Mouse (Mus musculus) E14TG2a.4 (cell line): ENCODE data around the gene Slc25a47.
"Not testable (repeated sequence)": the region's sequence is repeated elsewhere in the genome, so short reads cannot be mapped to it uniquely, and the experiment has no call there.

Experiments used
- H3K27me3 ChIP-seq: 2 replicates; pipeline ENCODE4 v1.6.1; 2014; ENCODE audit warnings: low read length, control low read depth; ENCODE audit not compliant: insufficient read depth
- H3K36me3 ChIP-seq: 2 replicates; pipeline ENCODE4 v1.6.1; 2014; ENCODE audit warnings: low read length, control low read depth; ENCODE audit not compliant: insufficient read depth
- H3K4me1 ChIP-seq: replicated peaks from 2 replicates; pipeline ENCODE4 v1.6.1; 2014; ENCODE audit warnings: low read depth, low read length, control low read depth
- H3K4me3 ChIP-seq: replicated peaks from 2 replicates; pipeline ENCODE4 v1.5.1; 2014; ENCODE audit warnings: mild to moderate bottlenecking, low read length
- H3K9me3 ChIP-seq: 2 replicates; pipeline ENCODE4 v1.6.1; 2014; ENCODE audit warnings: low read length, control low read depth
- CTCF ChIP-seq: conservative IDR thresholded peaks from 2 replicates; pipeline ENCODE4 v1.5.1; 2014; ENCODE audit warnings: low read length
- NANOG ChIP-seq: IDR thresholded peaks from 2 replicates; pipeline ENCODE4 v1.6.1; 2014; ENCODE audit warnings: borderline replicate concordance, low read length, mixed read lengths
- POU5F1 ChIP-seq: IDR thresholded peaks from 2 replicates; pipeline ENCODE4 v1.6.1; 2014; ENCODE audit warnings: low read length, borderline replicate concordance

Slc25a47 gene

GRCm38 (mm10) chr12:108831966-108832643, 3.7 kb upstream of the Slc25a47 start:
- Histone ChIP-seq H3K27me3 (peaks cover 29% of the 10 kb centered on the region), H3K4me1 (peaks cover 40% of the 10 kb centered on the region), H3K36me3 (peaks cover 24% of the 10 kb centered on the region), H3K4me3 (0 out of 2 replicates have a peak overlapping the region, but pooled peaks have one; percentile 10), H3K9me3 (no peaks in the 10 kb centered on the region)
- TF ChIP-seq POU5F1 (no peak), NANOG (no peak), CTCF (no peak)

- H3K4me3 ChIP-seq, result 0 out of 2 replicates have a peak overlapping the region, but pooled peaks have one; percentile 10
- H3K4me1 ChIP-seq, result peaks cover 40% of the 10 kb centered on the region
- no peaks in the 10 kb centered on the region for H3K9me3 ChIP-seq
- H3K27me3 ChIP-seq, result peaks cover 35% of the 10 kb centered on the region
- H3K36me3 ChIP-seq, result peaks cover 18% of the 10 kb centered on the region
- no peak for TF ChIP-seq NANOG
- no peak for TF ChIP-seq CTCF
- TF ChIP-seq POU5F1, result no peak
Observed at GRCm38 (mm10) chr12:108832851-108833250, 3.0 kb upstream of the Slc25a47 start.

- H3K27me3 ChIP-seq, result peaks cover 35% of the 10 kb centered on the region
- peaks cover 41% of the 10 kb centered on the region for H3K4me1 ChIP-seq
- H3K4me3 ChIP-seq, result no peak overlapping the region
- H3K9me3 ChIP-seq, result no peaks in the 10 kb centered on the region
- TF ChIP-seq NANOG (no peak), CTCF (no peak), POU5F1 (no peak)
- peaks cover 18% of the 10 kb centered on the region for H3K36me3 ChIP-seq
Observed at GRCm38 (mm10) chr12:108833408-108833807, 2.4 kb upstream of the Slc25a47 start.

GRCm38 (mm10) chr12:108834337-108834736, 1.5 kb upstream of the Slc25a47 start:
- Histone ChIP-seq H3K27me3 (peaks cover 35% of the 10 kb centered on the region), H3K36me3 (peaks cover 18% of the 10 kb centered on the region), H3K4me3 (no peak overlapping the region), H3K9me3 (no peaks in the 10 kb centered on the region), H3K4me1 (peaks cover 41% of the 10 kb centered on the region)
- TF ChIP-seq NANOG (no peak), POU5F1 (no peak), CTCF (no peak)

GRCm38 (mm10) chr12:108834786-108835185, 1.1 kb upstream of the Slc25a47 start:
- peak overlapping the region; percentile 86 for H3K4me3 ChIP-seq
- TF ChIP-seq POU5F1 (no peak), NANOG (no peak), CTCF (no peak)
- peaks cover 35% of the 10 kb centered on the region for H3K27me3 ChIP-seq
- H3K4me1 ChIP-seq, result peaks cover 41% of the 10 kb centered on the region
- no peaks in the 10 kb centered on the region for H3K9me3 ChIP-seq
- peaks cover 18% of the 10 kb centered on the region for H3K36me3 ChIP-seq

GRCm38 (mm10) chr12:108835208-108835839, 522 bp upstream of the Slc25a47 start:
- H3K9me3 ChIP-seq, result no peaks in the 10 kb centered on the region
- H3K36me3 ChIP-seq, result peaks cover 14% of the 10 kb centered on the region
- H3K27me3 ChIP-seq, result peaks cover 35% of the 10 kb centered on the region
- peak overlapping the region; percentile 86 for H3K4me3 ChIP-seq
- TF ChIP-seq NANOG (no peak), POU5F1 (no peak), CTCF (no peak)
- H3K4me1 ChIP-seq, result peaks cover 41% of the 10 kb centered on the region

- Histone ChIP-seq H3K4me3 (peak overlapping the region; percentile 86), H3K9me3 (no peaks in the 10 kb centered on the region), H3K36me3 (peaks cover 12% of the 10 kb centered on the region), H3K4me1 (peaks cover 40% of the 10 kb centered on the region), H3K27me3 (peaks cover 35% of the 10 kb centered on the region)
- TF ChIP-seq POU5F1 (no peak), CTCF (no peak), NANOG (no peak)
Observed at GRCm38 (mm10) chr12:108836722-108837121, 876 bp downstream of the Slc25a47 start.

- TF ChIP-seq POU5F1, result no peak
- TF ChIP-seq NANOG, result no peak
- Histone ChIP-seq H3K4me3 (no peak overlapping the region), H3K9me3 (no peaks in the 10 kb centered on the region), H3K27me3 (peaks cover 10% of the 10 kb centered on the region), H3K36me3 (peaks cover 19% of the 10 kb centered on the region), H3K4me1 (peaks cover 30% of the 10 kb centered on the region)
Observed at GRCm38 (mm10) chr12:108841181-108841580, 5.3 kb downstream of the Slc25a47 start.

GRCm38 (mm10) chr12:108842663-108843062, 6.8 kb downstream of the Slc25a47 start:
- peaks cover 15% of the 10 kb centered on the region for H3K4me1 ChIP-seq
- TF ChIP-seq POU5F1 (no peak), NANOG (no peak), CTCF (no peak)

GRCm38 (mm10) chr12:108848033-108848432, 12.2 kb downstream of the Slc25a47 start:
- H3K4me3 ChIP-seq, result not testable (repeated sequence)

More at GRCm38 (mm10) chr12:108842663-108843062, 6.8 kb downstream of the Slc25a47 start:
- H3K27me3 ChIP-seq, result peaks cover under 1% of the 10 kb centered on the region; the same call in 1 of the 2 replicates
- peaks cover 19% of the 10 kb centered on the region for H3K36me3 ChIP-seq
- no peak overlapping the region for H3K4me3 ChIP-seq
- no peaks in the 10 kb centered on the region for H3K9me3 ChIP-seq

More at GRCm38 (mm10) chr12:108848033-108848432, 12.2 kb downstream of the Slc25a47 start:
- not testable (repeated sequence) for H3K9me3 ChIP-seq, H3K4me1 ChIP-seq, H3K36me3 ChIP-seq, H3K27me3 ChIP-seq
